27 mouse cellular contexts compared by ENCODE assay signal in the genomic region with DNA sequence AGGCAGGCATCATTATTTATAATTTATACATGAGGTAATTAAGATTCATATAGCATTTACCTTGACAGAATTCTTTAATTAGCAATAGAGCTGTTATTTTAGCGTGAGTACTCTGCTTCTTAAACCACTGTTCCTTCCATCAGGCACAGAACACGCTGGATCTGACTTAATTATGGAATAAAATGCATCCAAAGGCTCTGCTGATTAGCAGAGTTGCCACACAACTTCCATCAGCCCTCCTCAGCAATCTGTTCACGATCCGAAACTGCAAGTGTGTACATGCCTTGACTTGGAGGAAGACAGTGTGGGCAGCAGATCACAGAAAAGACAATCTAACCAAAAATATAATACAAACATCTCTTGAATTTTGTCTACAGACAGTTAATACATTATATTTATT.
A peak's percentile ranks its signal among the peaks of the same experiment; 100 is the strongest.
DNase-seq lines count a peak whose midpoint lies in the region; ATAC-seq and TF ChIP-seq lines count a peak whose summit lies in the region.
"Had no signal": no experiment of that assay in that cellular context is flagged by ENCODE, and none has a peak within 500 bp of the region (broad histone marks: within the 10 kb centered on the region; RNA-seq: fewer than 3 reads in every experiment).

No protein-coding gene starts in this region.

- no peak overlapping the region for H3K4me2 ChIP-seq in forebrain, embryonic 14.5 days (ENCODE audit: low read length)
- no peak overlapping the region for H3K4me2 ChIP-seq in forebrain, embryonic 15.5 days (replicated peaks)
- no peak overlapping the region for H3K4me2 ChIP-seq in midbrain, embryonic 14.5 days (ENCODE audit: low read length)
- H3K4me2 ChIP-seq: embryonic facial prominence, embryonic 13.5 days; forebrain, embryonic 12.5 days; heart, embryonic 13.5 days; hindbrain, embryonic 14.5 days had no signal

- H3K9me3 ChIP-seq in forebrain, embryonic 14.5 days (replicated peaks; ENCODE audit: control insufficient read depth, low read length): no peaks in the 10 kb centered on the region
- H3K9me3 ChIP-seq in forebrain, embryonic 15.5 days: no peaks in the 10 kb centered on the region
- H3K9me3 ChIP-seq in midbrain, embryonic 14.5 days (ENCODE audit: control insufficient read depth, low read length): no peaks in the 10 kb centered on the region
- H3K9me3 ChIP-seq: embryonic facial prominence, embryonic 10.5 days; embryonic facial prominence, embryonic 13.5 days; forebrain, embryonic 12.5 days; heart, embryonic 10.5 days had no signal

- no peaks in the 10 kb centered on the region for H3K4me1 ChIP-seq in forebrain, embryonic 14.5 days (ENCODE audit: control insufficient read depth, insufficient read depth, low read length)
- H3K4me1 ChIP-seq in forebrain, embryonic 15.5 days: no peaks in the 10 kb centered on the region
- no peaks in the 10 kb centered on the region for H3K4me1 ChIP-seq in midbrain, embryonic 14.5 days (ENCODE audit: control insufficient read depth, insufficient read depth, low read length)
- H3K4me1 ChIP-seq: embryonic facial prominence, embryonic 10.5 days; embryonic facial prominence, embryonic 13.5 days; forebrain, embryonic 12.5 days; heart, embryonic 10.5 days; heart, embryonic 13.5 days had no signal

- 50% methylated on average over 4 of the region's 4 CpGs for WGBS in forebrain, embryonic 14.5 days
- 47% methylated on average over 4 of the region's 4 CpGs for WGBS in forebrain, embryonic 15.5 days
- 74% methylated on average over 4 of the region's 4 CpGs for WGBS in midbrain, embryonic 14.5 days

- H3K27ac ChIP-seq in forebrain, embryonic 14.5 days (ENCODE audit: low read depth, low read length): no peak overlapping the region
- no peak overlapping the region for H3K27ac ChIP-seq in forebrain, embryonic 15.5 days (replicated peaks)
- H3K27ac ChIP-seq in layer of hippocampus, adult 2 months: peak overlapping the region; percentile 43; the same call in 1 of the 2 replicates
- H3K27ac ChIP-seq in midbrain, embryonic 14.5 days (replicated peaks; ENCODE audit: low read depth, low read length): no peak overlapping the region
- H3K27ac ChIP-seq: embryonic facial prominence, embryonic 10.5 days; embryonic facial prominence, embryonic 13.5 days; forebrain, embryonic 12.5 days; heart, adult 2 months; heart, embryonic 10.5 days; heart, embryonic 13.5 days; hindbrain, embryonic 14.5 days; hindbrain, postnatal 0 days had no signal

- DNase-seq in forebrain, embryonic 14.5 days (ENCODE audit: low spot score): peak; percentile 37
- DNase-seq in layer of hippocampus, adult 18-20 months (ENCODE audit: low spot score in 2 of 2): peak; percentile 3 to 39
- no peak for DNase-seq in layer of hippocampus, postnatal 10 days (ENCODE audit: low spot score in 2 of 2)
- DNase-seq in layer of hippocampus, adult 2 months (ENCODE audit: low spot score in 2 of 2): peak; percentile 13 to 23
- no peak for DNase-seq in left cerebral cortex, adult 9 months (ENCODE audit: low spot score in 2 of 2)
- DNase-seq in midbrain, embryonic 14.5 days: no peak
- DNase-seq: adrenal gland, postnatal 10 days; adrenal gland, postnatal 36 days; cerebellum, adult 11-12 months; cerebellum, adult 8-10 months; cerebellum, postnatal 10 days; cerebellum, postnatal 36 days; embryo, embryonic 11 days; gastrocnemius, postnatal 10 days; gastrocnemius, postnatal 36 days; heart, adult 2 months; heart, postnatal 14 days; heart, postnatal 4 days had no signal

- no peak overlapping the region for H3K4me3 ChIP-seq in forebrain, embryonic 14.5 days (ENCODE audit: low read depth, low read length)
- H3K4me3 ChIP-seq in forebrain, embryonic 15.5 days: no peak overlapping the region
- no peak overlapping the region for H3K4me3 ChIP-seq in layer of hippocampus, adult 2 months
- no peak overlapping the region for H3K4me3 ChIP-seq in midbrain, embryonic 14.5 days (replicated peaks; ENCODE audit: low read depth, low read length)
- H3K4me3 ChIP-seq: embryonic facial prominence, embryonic 10.5 days; embryonic facial prominence, embryonic 13.5 days; erythroblast, embryonic 14.5 days; forebrain, embryonic 12.5 days; heart, adult 2 months; heart, embryonic 10.5 days; heart, embryonic 13.5 days had no signal

- H3K9ac ChIP-seq in forebrain, embryonic 14.5 days (ENCODE audit: low read length): no peak overlapping the region
- H3K9ac ChIP-seq in forebrain, embryonic 15.5 days (replicated peaks): no peak overlapping the region
- H3K9ac ChIP-seq in midbrain, embryonic 14.5 days (replicated peaks; ENCODE audit: low read length): no peak overlapping the region
- H3K9ac ChIP-seq: embryonic facial prominence, embryonic 13.5 days; forebrain, embryonic 12.5 days; heart, embryonic 13.5 days; hindbrain, embryonic 14.5 days had no signal

- no peak for TF ChIP-seq CTCF in layer of hippocampus, adult 2 months (conservative IDR thresholded peaks at IDR 0.05)

- ATAC-seq in forebrain, embryonic 14.5 days: 0 out of 2 replicates have a peak, but pooled peaks have one; percentile 50
- ATAC-seq in forebrain, embryonic 15.5 days (replicated peaks): no peak
- no peak for ATAC-seq in midbrain, embryonic 14.5 days (ENCODE audit: low FRiP score, low TSS enrichment)
- ATAC-seq: hindbrain, postnatal 0 days had no signal

- no peaks in the 10 kb centered on the region for H3K27me3 ChIP-seq in forebrain, embryonic 14.5 days (replicated peaks; ENCODE audit: control insufficient read depth, insufficient read depth, low read length)
- no peaks in the 10 kb centered on the region for H3K27me3 ChIP-seq in forebrain, embryonic 15.5 days
- no peaks in the 10 kb centered on the region for H3K27me3 ChIP-seq in midbrain, embryonic 14.5 days (ENCODE audit: control insufficient read depth, insufficient read depth, low read length)
- H3K27me3 ChIP-seq: embryonic facial prominence, embryonic 13.5 days; forebrain, embryonic 12.5 days; heart, embryonic 13.5 days had no signal

- H3K36me3 ChIP-seq in forebrain, embryonic 14.5 days (ENCODE audit: control insufficient read depth, insufficient read depth, low read length): no peaks in the 10 kb centered on the region
- no peaks in the 10 kb centered on the region for H3K36me3 ChIP-seq in forebrain, embryonic 15.5 days
- H3K36me3 ChIP-seq in midbrain, embryonic 14.5 days (ENCODE audit: control insufficient read depth, insufficient read depth, low read length): no peaks in the 10 kb centered on the region
- H3K36me3 ChIP-seq: embryonic facial prominence, embryonic 10.5 days; embryonic facial prominence, embryonic 13.5 days; forebrain, embryonic 12.5 days; heart, embryonic 10.5 days; heart, embryonic 13.5 days had no signal

Comparison
In these comparisons a context has a peak if more than half of its experiments do, and no peak if none do; other contexts are left out.
1. DNase-seq: peak in forebrain, embryonic 14.5 days (single experiment), layer of hippocampus, adult 18-20 months (2 of 2) and layer of hippocampus, adult 2 months (2 of 2); none in layer of hippocampus, postnatal 10 days (0 of 2), left cerebral cortex, adult 9 months (0 of 2) and midbrain, embryonic 14.5 days (single experiment).